Mouse (Mus musculus): ENCODE measurements around the gene Htr3b. TPM values are rescaled to one million over a fixed set of nuclear protein-coding genes. Genes with fewer than 3 reads are reported as not detected.
"Not testable (repeated sequence)": the region's sequence is repeated elsewhere in the genome, so short reads cannot be mapped to it uniquely, and the experiment has no call there.

The Htr3b gene
- not detected in 2 replicates for total RNA-seq (2017)

GRCm38 (mm10) chr9:48964587-48965040, at the start of gene Htr3b:
Gene Htr3b (minus strand): TSS chr9:48964990.
- ATAC-seq (ENCODE audit: extremely low read depth, insufficient number of reproducible peaks, low FRiP score, poor library complexity, severe bottlenecking) = no peak

- no peak for ATAC-seq (ENCODE audit: extremely low read depth, insufficient number of reproducible peaks, low FRiP score, poor library complexity, severe bottlenecking)
These were observed 34.5 kb upstream of the Htr3b start for GRCm38 (mm10) chr9:48999256-48999655.

GRCm38 (mm10) chr9:48995735-48996134, 30.9 kb upstream of the Htr3b start:
- no peak for ATAC-seq (ENCODE audit: extremely low read depth, insufficient number of reproducible peaks, low FRiP score, poor library complexity, severe bottlenecking)

- no peak for ATAC-seq (ENCODE audit: extremely low read depth, insufficient number of reproducible peaks, low FRiP score, poor library complexity, severe bottlenecking)
These were observed 30.0 kb upstream of the Htr3b start for GRCm38 (mm10) chr9:48994779-48995178.

GRCm38 (mm10) chr9:48991671-48992070, 26.9 kb upstream of the Htr3b start:
- no peak for ATAC-seq (ENCODE audit: extremely low read depth, insufficient number of reproducible peaks, low FRiP score, poor library complexity, severe bottlenecking)

- no peak for ATAC-seq (ENCODE audit: extremely low read depth, insufficient number of reproducible peaks, low FRiP score, poor library complexity, severe bottlenecking)
These were observed 22.7 kb upstream of the Htr3b start for GRCm38 (mm10) chr9:48987201-48988101.

- no peak for ATAC-seq (ENCODE audit: extremely low read depth, insufficient number of reproducible peaks, low FRiP score, poor library complexity, severe bottlenecking)
These were observed 21.9 kb upstream of the Htr3b start for GRCm38 (mm10) chr9:48986616-48987141.

- ATAC-seq (ENCODE audit: extremely low read depth, insufficient number of reproducible peaks, low FRiP score, poor library complexity, severe bottlenecking) = no peak
These were observed 20.9 kb upstream of the Htr3b start for GRCm38 (mm10) chr9:48985708-48986088.

- peak; percentile 95 for ATAC-seq (ENCODE audit: extremely low read depth, insufficient number of reproducible peaks, low FRiP score, poor library complexity, severe bottlenecking)
These were observed 20.3 kb upstream of the Htr3b start, which contains the start of gene Usp28 for GRCm38 (mm10) chr9:48984845-48985707. Gene Usp28 (plus strand): TSS chr9:48985375.

GRCm38 (mm10) chr9:48984320-48984844, 19.6 kb upstream of the Htr3b start:
- no peak for ATAC-seq (ENCODE audit: extremely low read depth, insufficient number of reproducible peaks, low FRiP score, poor library complexity, severe bottlenecking)

- ATAC-seq (ENCODE audit: extremely low read depth, insufficient number of reproducible peaks, low FRiP score, poor library complexity, severe bottlenecking) = not testable (repeated sequence)
These were observed 19.0 kb upstream of the Htr3b start for GRCm38 (mm10) chr9:48983801-48984200.

GRCm38 (mm10) chr9:48981827-48982226, 17.0 kb upstream of the Htr3b start:
- no peak for ATAC-seq (ENCODE audit: extremely low read depth, insufficient number of reproducible peaks, low FRiP score, poor library complexity, severe bottlenecking)

GRCm38 (mm10) chr9:48980781-48981180, 16.0 kb upstream of the Htr3b start:
- ATAC-seq (ENCODE audit: extremely low read depth, insufficient number of reproducible peaks, low FRiP score, poor library complexity, severe bottlenecking) = no peak

GRCm38 (mm10) chr9:48980371-48980770, 15.6 kb upstream of the Htr3b start:
- no peak for ATAC-seq (ENCODE audit: extremely low read depth, insufficient number of reproducible peaks, low FRiP score, poor library complexity, severe bottlenecking)

- no peak for ATAC-seq (ENCODE audit: extremely low read depth, insufficient number of reproducible peaks, low FRiP score, poor library complexity, severe bottlenecking)
These were observed 12.0 kb upstream of the Htr3b start for GRCm38 (mm10) chr9:48976661-48977355.

GRCm38 (mm10) chr9:48972494-48972893, 7.7 kb upstream of the Htr3b start:
- no peak for ATAC-seq (ENCODE audit: extremely low read depth, insufficient number of reproducible peaks, low FRiP score, poor library complexity, severe bottlenecking)

- no peak for ATAC-seq (ENCODE audit: extremely low read depth, insufficient number of reproducible peaks, low FRiP score, poor library complexity, severe bottlenecking)
These were observed 2.7 kb downstream of the Htr3b start for GRCm38 (mm10) chr9:48962131-48962530.

GRCm38 (mm10) chr9:48961314-48961713, 3.5 kb downstream of the Htr3b start:
- no peak for ATAC-seq (ENCODE audit: extremely low read depth, insufficient number of reproducible peaks, low FRiP score, poor library complexity, severe bottlenecking)

GRCm38 (mm10) chr9:48947565-48947964, 17.2 kb downstream of the Htr3b start:
- no peak for ATAC-seq (ENCODE audit: extremely low read depth, insufficient number of reproducible peaks, low FRiP score, poor library complexity, severe bottlenecking)

Measured in neutrophil, adult 5-6 weeks (primary cell).